Mouse (Mus musculus) thymus, adult 2 months (tissue): ENCODE measurements around the gene Gm9844. TPM values are rescaled to one million over a fixed set of nuclear protein-coding genes. Genes with fewer than 3 reads are reported as not detected.
"Not testable (repeated sequence)": the region's sequence is repeated elsewhere in the genome, so short reads cannot be mapped to it uniquely, and the experiment has no call there.

ENCODE experiments used
- DNase-seq: peaks from one replicate; pipeline ENCODE4 v3.0.0; 2021
- H3K27ac ChIP-seq: fragments of 200-500 bp; 2 replicates; pipeline ENCODE4 v1.5.1; 2012; ENCODE audit warnings: low read length, control low read depth; ENCODE audit not compliant: control insufficient read depth, insufficient read depth
- H3K27me3 ChIP-seq: fragments of 200-500 bp; 2 replicates; pipeline ENCODE4 v1.6.1; 2012; ENCODE audit warnings: mild to moderate bottlenecking, low read length, moderate library complexity, mixed read lengths; ENCODE audit not compliant: control insufficient read depth, insufficient read depth
- H3K36me3 ChIP-seq: fragments of 200-500 bp; 2 replicates; pipeline ENCODE4 v1.6.1; 2012; ENCODE audit warnings: mild to moderate bottlenecking, low read length, moderate library complexity; ENCODE audit not compliant: control insufficient read depth, insufficient read depth
- H3K4me1 ChIP-seq: fragments of 200-500 bp; replicated peaks from 2 replicates; pipeline ENCODE4 v1.6.1; 2012; ENCODE audit warnings: low read length; ENCODE audit not compliant: control insufficient read depth, insufficient read depth
- H3K4me3 ChIP-seq: fragments of 200-500 bp; 2 replicates; pipeline ENCODE4 v1.5.1; 2012; ENCODE audit warnings: mild to moderate bottlenecking, low read length, control low read depth, moderate library complexity; ENCODE audit not compliant: control insufficient read depth, insufficient read depth
- CTCF ChIP-seq: fragments of 200-500 bp; IDR thresholded peaks from 2 replicates; pipeline ENCODE4 v1.5.1; 2012; ENCODE audit warnings: mild to moderate bottlenecking, control low read depth, low read length, moderate library complexity, borderline replicate concordance; ENCODE audit not compliant: control insufficient read depth, poor library complexity, insufficient read depth; ENCODE audit errors: extremely low read depth
- POLR2A ChIP-seq: fragments of 200-500 bp; IDR thresholded peaks from 2 replicates; pipeline ENCODE4 v1.6.1; 2012; ENCODE audit warnings: mild to moderate bottlenecking, low read length, control low read depth, moderate library complexity; ENCODE audit not compliant: control insufficient read depth, poor library complexity, insufficient read depth; ENCODE audit errors: extremely low read depth
- WGBS: fragments of 180-500 bp; shearing (Covaris S2); methylation state at CpG from one replicate; pipeline ENCODE4 v1.1.7; 2018; 5-methylcytosine and 5-hydroxymethylcytosine counted together
- polyA plus RNA-seq: library from polyadenylated mRNA; depleted of rRNA; stranded (reverse); fragments of >200 nt; gene quantifications from 2 replicates; pipeline ENCODE4 v1.2.3, GENCODE M21; 2012; rRNA removed

The Gm9844 gene
- 6.4 and 6.8 TPM in 2 replicates for polyA plus RNA-seq

DNA sequence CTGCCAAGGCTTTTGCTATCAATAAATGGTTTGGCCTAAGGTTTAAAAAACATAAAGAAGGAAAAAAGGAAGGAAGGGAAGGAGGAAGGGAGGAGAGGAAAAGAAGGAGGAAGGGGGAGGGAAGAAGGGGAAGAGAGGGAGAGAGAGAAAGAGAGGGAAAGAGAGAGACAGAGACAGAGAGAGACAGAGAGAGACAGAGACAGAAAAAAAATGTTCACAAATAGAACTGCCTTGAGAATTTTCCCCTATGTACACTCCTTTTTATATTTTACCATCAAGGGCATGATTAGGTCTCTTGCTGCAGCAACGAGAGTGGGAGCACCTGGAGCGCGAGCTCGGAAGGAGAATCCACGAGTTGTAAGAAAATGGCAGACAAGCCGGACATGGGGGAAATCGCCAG, at the start of gene Gm9844:
Gene Gm9844 (plus strand): TSS at position 301 of the 400 bp plus-strand sequence.
- 95% methylated on average over 7 of the region's 7 CpGs for whole genome bisulfite sequencing
- Histone ChIP-seq H3K4me1 (no peaks in the 10 kb centered on the region), H3K27ac (no peak within 1 kb of the TSS), H3K27me3 (no peaks in the 10 kb centered on the region), H3K36me3 (no peaks in the 10 kb centered on the region), H3K4me3 (no peak within 1 kb of the TSS)
- TF ChIP-seq CTCF, result no peak
- TF ChIP-seq POLR2A, result no peak
- DNase-seq, result no peak

DNA sequence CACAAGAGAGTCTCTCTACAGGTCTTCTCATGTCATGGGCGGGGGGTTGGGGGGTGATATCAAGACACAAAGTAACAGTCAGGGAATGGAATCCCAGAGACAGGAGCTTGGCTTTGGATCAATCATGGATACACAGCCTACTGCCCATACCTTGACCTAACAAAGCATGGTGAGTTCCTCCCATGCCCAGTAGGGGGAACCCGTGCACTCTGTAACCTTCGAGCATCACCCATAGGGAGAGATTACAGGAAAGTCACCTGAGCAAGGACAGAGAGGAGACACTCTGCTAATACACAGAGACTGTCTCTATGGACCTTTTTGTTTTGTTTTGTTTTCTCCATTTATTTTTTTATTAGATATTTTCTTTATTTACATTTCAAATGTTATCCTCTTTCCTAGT, 44.5 kb upstream of the Gm9844 start:
- 1% methylated on average over 3 of the region's 3 CpGs for WGBS
- TF ChIP-seq POLR2A (no peak), CTCF (no peak)

DNA sequence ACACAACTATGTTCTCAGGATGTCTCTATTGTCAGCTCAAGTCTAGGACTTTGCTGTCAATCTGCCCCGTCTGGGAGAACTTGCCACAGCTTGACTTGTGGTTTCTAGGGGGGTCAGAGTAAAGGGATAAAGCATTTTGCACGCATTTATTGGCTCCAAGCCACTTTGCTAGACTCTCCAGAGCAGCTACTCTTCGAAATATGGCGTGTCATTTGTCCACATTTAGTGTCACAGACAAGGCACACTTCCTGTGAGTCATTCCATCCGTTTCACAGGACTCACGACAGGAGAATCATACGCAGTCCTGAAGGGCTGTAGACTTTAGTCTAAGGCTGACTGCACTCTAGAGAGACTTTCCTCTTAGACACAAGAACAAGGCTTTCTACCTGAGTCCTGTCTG, 37.6 kb upstream of the Gm9844 start:
- no peak overlapping the region for H3K4me3 ChIP-seq
- 16% methylated on average over 7 of the region's 7 CpGs for WGBS
- H3K27ac ChIP-seq, result no peak overlapping the region
- no peaks in the 10 kb centered on the region for H3K36me3 ChIP-seq
- no peaks in the 10 kb centered on the region for H3K27me3 ChIP-seq
- H3K4me1 ChIP-seq, result no peaks in the 10 kb centered on the region
- DNase-seq, result no peak
- no peak for TF ChIP-seq POLR2A
- TF ChIP-seq CTCF, result no peak

More for the DNA sequence above, 44.5 kb upstream of the Gm9844 start:
- DNase-seq, result peak; percentile 81
- H3K27me3 ChIP-seq, result no peaks in the 10 kb centered on the region
- H3K36me3 ChIP-seq, result no peaks in the 10 kb centered on the region
- no peaks in the 10 kb centered on the region for H3K4me1 ChIP-seq
- H3K27ac ChIP-seq, result no peak overlapping the region
- no peak overlapping the region for H3K4me3 ChIP-seq

DNA sequence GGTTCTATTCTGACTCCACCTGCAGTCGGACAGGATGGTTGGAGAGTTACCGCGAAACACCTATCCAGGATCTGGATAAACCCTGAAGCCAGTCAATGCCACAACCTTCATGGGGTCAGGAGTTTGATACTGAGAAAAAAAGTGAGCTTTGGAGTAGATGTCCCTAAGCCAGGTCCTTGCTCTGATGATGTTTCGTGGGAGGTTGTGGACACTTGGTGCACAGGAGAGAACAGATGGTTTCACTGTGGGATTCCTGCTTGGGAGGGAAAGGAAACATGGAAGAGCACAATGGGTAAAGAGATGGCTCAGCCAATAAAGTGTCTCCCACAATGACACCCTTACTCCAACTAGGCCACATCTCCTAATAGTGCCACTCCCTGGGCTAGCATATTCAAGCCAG, 34.8 kb upstream of the Gm9844 start:
- Histone ChIP-seq H3K4me3 (no peak overlapping the region), H3K27me3 (no peaks in the 10 kb centered on the region), H3K36me3 (no peaks in the 10 kb centered on the region), H3K4me1 (no peaks in the 10 kb centered on the region), H3K27ac (no peak overlapping the region)
- TF ChIP-seq POLR2A, result no peak
- TF ChIP-seq CTCF, result no peak
- no peak for DNase-seq
- WGBS, result 95% methylated on average over 4 of the region's 4 CpGs

DNA sequence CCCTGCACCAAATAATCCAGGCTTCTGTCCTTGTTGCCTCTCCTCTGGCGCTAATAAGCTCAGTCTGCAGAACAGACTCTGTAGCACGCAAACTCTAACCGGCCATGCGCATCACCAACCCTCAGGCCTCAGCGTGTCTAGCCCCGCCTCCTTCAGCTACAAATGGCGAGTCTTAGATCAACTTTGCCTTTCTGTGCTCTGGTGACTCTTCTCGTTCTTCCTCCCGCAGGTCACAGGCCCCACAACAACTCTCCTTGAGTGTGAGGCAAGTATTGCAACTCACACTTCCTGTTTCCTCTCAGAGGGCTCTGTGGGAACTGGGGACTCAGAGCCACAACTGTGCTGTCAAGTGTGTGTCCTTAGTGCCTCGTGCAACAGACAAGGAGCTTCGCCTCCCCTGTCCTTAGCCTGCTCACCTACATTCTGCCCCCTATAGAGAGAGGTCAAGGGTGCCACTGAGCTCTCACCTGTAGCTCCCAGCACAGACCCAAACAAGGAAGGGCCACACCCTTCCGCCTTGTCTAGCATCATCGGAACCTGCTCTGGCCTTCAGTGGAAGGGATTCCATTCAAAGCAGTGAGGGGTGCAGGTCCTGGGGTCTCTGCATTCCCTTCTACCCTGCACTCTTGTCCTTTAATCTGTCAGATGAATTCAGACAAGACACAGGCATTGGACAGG, 23.1 kb upstream of the Gm9844 start:
- 29% methylated on average over 13 of the region's 13 CpGs for WGBS
- not testable (repeated sequence) for H3K36me3 ChIP-seq, H3K4me3 ChIP-seq, H3K27me3 ChIP-seq, H3K4me1 ChIP-seq
- H3K27ac ChIP-seq, result peak overlapping the region; percentile 71; the same call in 1 of the 2 replicates
- DNase-seq, result peak; percentile 8

DNA sequence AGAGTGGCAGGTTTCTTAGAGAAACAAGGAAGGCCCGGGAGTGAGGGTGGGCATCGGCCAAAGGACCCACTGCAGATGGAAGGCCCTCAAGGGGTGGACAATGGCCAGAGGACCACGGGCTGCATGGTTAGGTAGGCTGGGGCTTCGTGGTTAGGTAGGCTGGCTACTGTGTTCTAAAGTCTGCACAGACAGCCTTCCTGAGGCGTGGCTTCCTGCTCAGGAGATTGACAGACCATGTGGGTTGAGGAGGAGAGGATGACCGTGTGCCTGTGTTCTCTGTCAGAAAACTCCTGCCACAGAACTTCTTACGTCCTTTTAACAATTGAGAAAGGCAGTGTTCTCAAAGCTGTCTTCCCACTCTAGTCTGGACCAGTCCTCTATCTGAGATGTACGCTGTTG, 22.6 kb upstream of the Gm9844 start:
- peak overlapping the region; percentile 34; the same call in 1 of the 2 replicates for H3K27ac ChIP-seq
- TF ChIP-seq CTCF, result no peak
- TF ChIP-seq POLR2A, result no peak
- no peaks in the 10 kb centered on the region for H3K36me3 ChIP-seq
- peaks cover 9% of the 10 kb centered on the region for H3K4me1 ChIP-seq
- no peaks in the 10 kb centered on the region for H3K27me3 ChIP-seq
- DNase-seq, result peak; percentile 8
- no peak overlapping the region for H3K4me3 ChIP-seq
- 41% methylated on average over 8 of the region's 8 CpGs for WGBS

DNA sequence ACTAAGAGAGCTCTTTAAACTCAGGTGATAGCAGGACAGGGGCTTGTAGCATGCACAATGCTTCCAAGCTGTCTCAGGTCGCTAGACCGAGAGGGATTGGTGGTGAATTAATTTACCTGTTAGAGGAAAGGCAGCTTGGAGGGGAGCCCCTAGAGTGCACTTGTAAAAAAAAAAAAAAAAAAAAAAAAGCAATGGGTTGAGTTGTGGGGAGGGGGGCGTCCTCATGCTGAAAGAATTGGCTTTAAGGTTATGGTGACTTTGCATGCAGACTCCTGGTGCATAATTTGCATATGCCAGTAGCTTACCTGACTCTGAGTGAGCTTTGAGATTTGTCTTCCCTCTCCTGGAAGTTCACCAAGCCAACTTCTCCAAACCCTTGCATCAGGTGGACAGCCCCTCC, 21.7 kb upstream of the Gm9844 start:
- peaks cover 9% of the 10 kb centered on the region for H3K4me1 ChIP-seq
- H3K27me3 ChIP-seq, result no peaks in the 10 kb centered on the region
- WGBS, result 92% methylated on average over 3 of the region's 3 CpGs
- no peak for TF ChIP-seq CTCF
- TF ChIP-seq POLR2A, result no peak
- no peak overlapping the region for H3K4me3 ChIP-seq
- H3K36me3 ChIP-seq, result no peaks in the 10 kb centered on the region
- DNase-seq, result no peak
- H3K27ac ChIP-seq, result no peak overlapping the region
